Mouse (Mus musculus) hindbrain, postnatal 0 days (tissue): ENCODE measurements at regions not wholly inside any gene's neighbourhood (a gene's known extent, or its start where the extent isn't known, plus 50 kb on each side); places are given as distances from the start of the nearest gene placed in this dataset.

Source experiments
- ATAC-seq: fragments of 200-750 bp; cut with Nextera tagmentation; 2 replicates; pipeline ENCODE4 v1.8.0; 2017; ENCODE audit warnings: mild to moderate bottlenecking, moderate TSS enrichment, moderate library complexity
- DNase-seq: peaks from one replicate; pipeline ENCODE4 v3.0.0-alpha.2; 2015; ENCODE audit warnings: low spot score
- H3K27ac ChIP-seq: fragments of 300-500 bp; sonication (generic); 2 replicates; pipeline ENCODE4 v1.5.1; 2014; ENCODE audit warnings: mild to moderate bottlenecking
- H3K27me3 ChIP-seq: fragments of 300-500 bp; sonication (generic); 2 replicates; pipeline ENCODE4 v1.6.1; 2014; ENCODE audit warnings: low read length, mixed read lengths; ENCODE audit not compliant: insufficient read depth
- H3K36me3 ChIP-seq: fragments of 300-500 bp; sonication (generic); 2 replicates; pipeline ENCODE4 v1.6.1; 2014; ENCODE audit warnings: low read length, mixed read lengths; ENCODE audit not compliant: insufficient read depth
- H3K4me1 ChIP-seq: fragments of 300-500 bp; sonication (generic); 2 replicates; pipeline ENCODE4 v1.6.1; 2014; ENCODE audit warnings: antibody characterized with exemption, low read length, mixed read lengths; ENCODE audit not compliant: insufficient read depth
- H3K4me2 ChIP-seq: fragments of 300-500 bp; sonication (generic); 2 replicates; pipeline ENCODE4 v1.6.1; 2014; ENCODE audit warnings: low read depth, mild to moderate bottlenecking, low read length, moderate library complexity, mixed read lengths
- H3K4me3 ChIP-seq: fragments of 300-500 bp; sonication (generic); 2 replicates; pipeline ENCODE4 v1.5.1; 2014; ENCODE audit warnings: low read length
- H3K9ac ChIP-seq: fragments of 300-500 bp; sonication (generic); replicated peaks from 2 replicates; pipeline ENCODE4 v1.6.1; 2014; ENCODE audit warnings: mild to moderate bottlenecking, low read length, moderate library complexity, mixed read lengths
- H3K9me3 ChIP-seq: fragments of 300-500 bp; sonication (generic); 2 replicates; pipeline ENCODE4 v1.6.1; 2016; ENCODE audit warnings: low read length, mixed read lengths
- CTCF ChIP-seq: IDR thresholded peaks from 2 replicates; pipeline ENCODE4 v1.5.1; 2016; ENCODE audit warnings: antibody characterized with exemption, control low read depth, low read depth
- WGBS: fragments of 180-500 bp; shearing (Covaris S2); extraction: QIAGEN DNeasy Blood & Tissue Kit; methylation state at CpG from one replicate; pipeline ENCODE4 v1.1.7; 2014; 5-methylcytosine and 5-hydroxymethylcytosine counted together

- TF ChIP-seq CTCF = no peak
- no peak for DNase-seq
- H3K27ac ChIP-seq = 0 out of 2 replicates have a peak overlapping the region, but pooled peaks have one; percentile 20
Measured at GRCm38 (mm10) chr5:150894739-150895085, 57.7 kb upstream of the Kl start.

GRCm38 (mm10) chr5:150901661-150902060, 50.7 kb upstream of the Kl start:
- no peaks in the 10 kb centered on the region for H3K9me3 ChIP-seq
- 78% methylated on average over 3 of the region's 3 CpGs for WGBS
- no peaks in the 10 kb centered on the region for H3K36me3 ChIP-seq
- no peak overlapping the region for H3K9ac ChIP-seq
- H3K27ac ChIP-seq = no peak overlapping the region
- no peak overlapping the region for H3K4me3 ChIP-seq
- DNase-seq = no peak
- peaks cover 10% of the 10 kb centered on the region for H3K4me1 ChIP-seq
- no peaks in the 10 kb centered on the region for H3K27me3 ChIP-seq
- no peak overlapping the region for H3K4me2 ChIP-seq
- no peak for ATAC-seq
- TF ChIP-seq CTCF = no peak

More at GRCm38 (mm10) chr5:150894739-150895085, 57.7 kb upstream of the Kl start:
- no peaks in the 10 kb centered on the region for H3K27me3 ChIP-seq
- 47% methylated on average over 4 of the region's 4 CpGs for WGBS
- no peaks in the 10 kb centered on the region for H3K36me3 ChIP-seq
- H3K9ac ChIP-seq = no peak overlapping the region
- ATAC-seq = no peak
- H3K9me3 ChIP-seq = no peaks in the 10 kb centered on the region
- H3K4me3 ChIP-seq = no peak overlapping the region
- H3K4me2 ChIP-seq = no peak overlapping the region
- no peaks in the 10 kb centered on the region for H3K4me1 ChIP-seq
